Mouse (Mus musculus) cortical plate, adult 2 months (tissue): Measurements from ENCODE around the gene Zfp352. TPM values are rescaled to one million over a fixed set of nuclear protein-coding genes. Genes with fewer than 3 reads are reported as not detected.
A peak's percentile ranks its signal among the peaks of the same experiment; 100 is the strongest.
"Not testable (repeated sequence)": the region's sequence is repeated elsewhere in the genome, so short reads cannot be mapped to it uniquely, and the experiment has no call there.

Experiments used
- H3K27ac ChIP-seq: fragments of 200-500 bp; 2 replicates; pipeline ENCODE4 v1.5.1; 2012; ENCODE audit warnings: low read length, control low read depth, inconsistent platforms; ENCODE audit not compliant: insufficient read depth
- H3K4me1 ChIP-seq: fragments of 200-500 bp; 2 replicates; pipeline ENCODE4 v1.6.1; 2011; ENCODE audit warnings: low read length; ENCODE audit not compliant: control insufficient read depth, insufficient read depth
- H3K4me3 ChIP-seq: fragments of 200-500 bp; 2 replicates; pipeline ENCODE4 v1.5.1; 2011; ENCODE audit warnings: mild to moderate bottlenecking, low read length, control low read depth; ENCODE audit not compliant: insufficient read depth
- CTCF ChIP-seq: fragments of 200-500 bp; IDR thresholded peaks from 2 replicates; pipeline ENCODE4 v1.5.1; 2011; ENCODE audit warnings: mild to moderate bottlenecking, control low read depth, low read length; ENCODE audit not compliant: insufficient read depth; ENCODE audit errors: extremely low read depth
- POLR2A ChIP-seq: fragments of 200-500 bp; IDR thresholded peaks from 2 replicates; pipeline ENCODE4 v1.6.1; 2011; ENCODE audit warnings: mild to moderate bottlenecking, low read length, control low read depth; ENCODE audit not compliant: insufficient read depth; ENCODE audit errors: extremely low read depth
- polyA plus RNA-seq: library from polyadenylated mRNA; depleted of rRNA; stranded (reverse); fragments of >200 nt; gene quantifications from 2 replicates; pipeline ENCODE4 v1.2.3, GENCODE M21; 2012; rRNA removed

Gene Zfp352
- polyA plus RNA-seq: not detected in 2 replicates

- Histone ChIP-seq H3K4me1 (no peaks in the 10 kb centered on the region), H3K27ac (no peak within 1 kb of the TSS), H3K4me3 (no peak within 1 kb of the TSS)
- TF ChIP-seq POLR2A (no peak), CTCF (no peak)
Measured at GRCm38 (mm10) chr4:90218520-90218919, at the start of gene Zfp352. Gene Zfp352, plus strand, starts transcription at chr4:90218820.

- TF ChIP-seq POLR2A (no peak), CTCF (peak; percentile 28)
- no peak overlapping the region for H3K4me3 ChIP-seq
- no peaks in the 10 kb centered on the region for H3K4me1 ChIP-seq
- no peak overlapping the region for H3K27ac ChIP-seq
Measured at GRCm38 (mm10) chr4:90170890-90171483, 47.6 kb upstream of the Zfp352 start.

GRCm38 (mm10) chr4:90174036-90174435 is 44.6 kb upstream of the Zfp352 start:
- Histone ChIP-seq H3K4me1 (no peaks in the 10 kb centered on the region), H3K27ac (no peak overlapping the region), H3K4me3 (no peak overlapping the region)
- TF ChIP-seq POLR2A: no peak
- no peak for TF ChIP-seq CTCF

GRCm38 (mm10) chr4:90203421-90203820 is 15.2 kb upstream of the Zfp352 start:
- Histone ChIP-seq H3K4me3 (no peak overlapping the region), H3K4me1 (no peaks in the 10 kb centered on the region), H3K27ac (no peak overlapping the region)
- no peak for TF ChIP-seq POLR2A
- TF ChIP-seq CTCF: no peak

- no peak for TF ChIP-seq POLR2A
- TF ChIP-seq CTCF: no peak
- Histone ChIP-seq H3K27ac (no peak overlapping the region), H3K4me1 (no peaks in the 10 kb centered on the region), H3K4me3 (no peak overlapping the region)
Measured at GRCm38 (mm10) chr4:90211475-90211874, 7.1 kb upstream of the Zfp352 start.

GRCm38 (mm10) chr4:90212076-90212475 is 6.5 kb upstream of the Zfp352 start:
- H3K27ac ChIP-seq: no peak overlapping the region
- H3K4me1 ChIP-seq: no peaks in the 10 kb centered on the region
- TF ChIP-seq CTCF (no peak), POLR2A (no peak)
- no peak overlapping the region for H3K4me3 ChIP-seq

GRCm38 (mm10) chr4:90235646-90236045 is 17.0 kb downstream of the Zfp352 start:
- not testable (repeated sequence) for H3K27ac ChIP-seq, H3K4me1 ChIP-seq

GRCm38 (mm10) chr4:90269781-90270180 is 51.2 kb downstream of the Zfp352 start:
- no peak for TF ChIP-seq CTCF
- no peak overlapping the region for H3K27ac ChIP-seq

More at GRCm38 (mm10) chr4:90235646-90236045, 17.0 kb downstream of the Zfp352 start:
- not testable (repeated sequence) for H3K4me3 ChIP-seq

More at GRCm38 (mm10) chr4:90269781-90270180, 51.2 kb downstream of the Zfp352 start:
- H3K4me1 ChIP-seq: no peaks in the 10 kb centered on the region
- H3K4me3 ChIP-seq: no peak overlapping the region
